Mouse (Mus musculus) ES-Bruce4 (cell line): ENCODE results near the gene Cpa3.

Source experiments
- CTCF ChIP-seq: IDR thresholded peaks from one replicate; pipeline ENCODE4 v1.8.1; 2011; ENCODE audit warnings: low read depth, low read length
- POLR2A ChIP-seq: IDR thresholded peaks from one replicate; pipeline ENCODE4 v1.8.1; 2011; ENCODE audit warnings: low read length; ENCODE audit not compliant: insufficient read depth

GRCm38 (mm10) chr3:20239741-20240140 is 2.2 kb downstream of the Cpa3 start:
- no peak for TF ChIP-seq POLR2A
- TF ChIP-seq CTCF = no peak
